Mouse (Mus musculus) CD4-positive helper T cell, adult 2 months (primary cell): ENCODE measurements around the gene Plch1.

Experiments used
- DNase-seq: peaks from one replicate; pipeline ENCODE4 v3.0.0-alpha.2; 2012; ENCODE audit warnings: low read depth, missing footprints, low spot score

Gene Plch1

DNA sequence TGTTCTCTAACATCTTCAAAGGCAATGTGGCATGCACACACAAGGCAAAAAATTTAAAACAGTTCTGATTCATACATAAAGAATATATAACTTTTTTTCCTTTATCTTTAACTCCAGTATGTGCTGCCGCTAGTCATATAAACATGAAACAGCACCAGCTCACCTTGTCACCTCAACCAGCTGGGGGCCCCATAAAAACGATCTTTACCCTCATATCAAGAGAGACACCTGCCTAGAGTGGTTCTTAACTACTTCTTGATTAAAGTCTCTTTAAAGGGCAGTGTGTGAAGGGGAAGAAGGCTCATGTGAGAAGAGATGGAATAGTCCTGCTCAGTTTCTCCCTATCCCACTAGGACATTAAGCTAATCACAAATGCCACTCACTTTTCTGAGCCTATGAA lies 205.6 kb downstream of the Plch1 start:
- DNase-seq, result no peak

DNA sequence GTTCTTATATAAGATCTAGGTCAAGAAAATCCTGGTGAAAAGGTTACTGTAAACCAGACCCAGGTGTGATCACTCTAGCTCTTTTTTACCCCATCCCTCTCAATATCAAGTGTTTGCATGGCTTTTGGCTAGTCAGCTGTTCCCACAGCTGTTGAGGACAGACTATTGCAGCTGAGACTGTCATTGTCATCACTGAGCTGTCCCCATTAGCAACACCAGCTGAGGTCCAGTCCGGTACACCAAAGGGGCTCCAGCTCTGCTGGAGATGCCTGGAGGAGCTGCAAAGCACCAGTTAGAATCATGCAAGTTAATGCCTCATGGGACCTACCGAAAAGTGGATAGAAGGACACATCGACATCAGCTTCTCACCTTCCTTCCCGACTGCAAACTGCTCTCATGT lies 206.5 kb downstream of the Plch1 start:
- no peak for DNase-seq

GRCm38 (mm10) chr3:63668779-63669178 lies 230.5 kb downstream of the Plch1 start:
- no peak for DNase-seq

GRCm38 (mm10) chr3:63665307-63665706 lies 234.0 kb downstream of the Plch1 start:
- DNase-seq, result no peak

DNA sequence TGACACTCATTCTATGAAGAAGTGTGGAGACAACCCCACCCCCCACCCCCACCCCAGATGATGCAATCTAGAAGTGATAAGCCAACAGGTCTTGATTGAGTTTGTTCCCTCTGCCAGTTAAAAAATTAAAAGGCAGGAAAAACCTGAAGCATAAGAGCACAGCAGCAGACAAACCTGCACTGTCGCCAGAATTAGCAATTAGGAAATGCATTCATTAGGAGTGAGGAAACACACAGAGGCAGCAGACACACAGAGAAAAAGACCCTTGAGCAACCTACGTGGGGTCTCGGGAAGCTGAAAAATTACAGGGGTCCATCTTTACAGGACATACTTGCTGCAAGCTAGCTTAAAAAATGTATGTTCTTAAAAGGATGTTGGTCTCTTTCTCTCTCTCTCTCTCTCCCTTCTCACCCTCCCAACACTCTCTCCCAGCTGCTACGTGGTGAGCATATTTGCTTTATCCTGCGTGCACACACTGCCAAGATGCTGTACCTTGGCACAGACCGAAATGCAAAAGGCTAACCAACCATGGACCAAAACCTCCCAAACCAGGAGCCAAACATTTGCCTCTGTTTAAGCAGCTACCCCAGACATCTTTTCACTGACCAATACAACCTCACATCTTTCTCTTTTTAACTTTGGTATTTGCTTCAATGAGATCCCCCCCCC lies 234.6 kb downstream of the Plch1 start:
- DNase-seq, result no peak
